ENCODE assay signal across 12 mouse cellular contexts in genomic region chr9:120069779-120070178, GRCm38 (mm10). TPM values are rescaled to one million over a fixed set of nuclear protein-coding genes. Genes with fewer than 3 reads are reported as not detected.
DNase-seq lines count a peak whose midpoint lies in the region; ATAC-seq and TF ChIP-seq lines count a peak whose summit lies in the region.
"Had no signal": no experiment of that assay in that cellular context is flagged by ENCODE, and none has a peak within 500 bp of the region (broad histone marks: within the 10 kb centered on the region; RNA-seq: fewer than 3 reads in every experiment).

Gene Cx3cr1 (minus strand): TSS chr9:120069879.

- 0 out of 2 replicates have a peak within 1 kb of the TSS, but pooled peaks have one; percentile 23 for H3K27ac ChIP-seq in heart, embryonic 16.5 days (ENCODE audit: low read length)
- H3K27ac ChIP-seq in heart, embryonic 11.5 days (ENCODE audit: low read depth, low read length): no peak within 1 kb of the TSS
- no peak within 1 kb of the TSS for H3K27ac ChIP-seq in lung, postnatal 0 days (ENCODE audit: low read length)
- 0 out of 2 replicates have a peak within 1 kb of the TSS, but pooled peaks have one; percentile 26 for H3K27ac ChIP-seq in stomach, embryonic 15.5 days
- H3K27ac ChIP-seq: hindbrain, embryonic 12.5 days had no signal

- no peak for TF ChIP-seq CTCF in lung, adult 2 months (IDR thresholded peaks at IDR 0.05; ENCODE audit: insufficient read depth, low read length)
- TF ChIP-seq CTCF in lung, postnatal 0 days (IDR thresholded peaks at IDR 0.05): no peak

- no peaks in the 10 kb centered on the region for H3K4me1 ChIP-seq in heart, embryonic 16.5 days (ENCODE audit: control insufficient read depth, insufficient read depth, low read length)
- H3K4me1 ChIP-seq in heart, embryonic 11.5 days (ENCODE audit: control insufficient read depth, insufficient read depth, low read length): no peaks in the 10 kb centered on the region
- no peaks in the 10 kb centered on the region for H3K4me1 ChIP-seq in lung, adult 2 months (ENCODE audit: control insufficient read depth, insufficient read depth, low read length)
- H3K4me1 ChIP-seq in lung, postnatal 0 days (ENCODE audit: insufficient read depth, low read depth, low read length): no peaks in the 10 kb centered on the region
- H3K4me1 ChIP-seq in stomach, embryonic 15.5 days: no peaks in the 10 kb centered on the region; the same call in 1 of the 2 replicates
- H3K4me1 ChIP-seq: hindbrain, embryonic 12.5 days had no signal

- H3K36me3 ChIP-seq in heart, embryonic 16.5 days (ENCODE audit: control insufficient read depth, insufficient read depth): no peaks in the 10 kb centered on the region
- no peaks in the 10 kb centered on the region for H3K36me3 ChIP-seq in heart, embryonic 11.5 days (ENCODE audit: control insufficient read depth, insufficient read depth, low read length)
- no peaks in the 10 kb centered on the region for H3K36me3 ChIP-seq in lung, postnatal 0 days (ENCODE audit: insufficient read depth, low read length)
- H3K36me3 ChIP-seq in stomach, embryonic 15.5 days: no peaks in the 10 kb centered on the region
- H3K36me3 ChIP-seq: hindbrain, embryonic 12.5 days had no signal

- H3K27me3 ChIP-seq in heart, embryonic 16.5 days (ENCODE audit: control insufficient read depth, insufficient read depth, low read length): no peaks in the 10 kb centered on the region
- H3K27me3 ChIP-seq in heart, embryonic 11.5 days (ENCODE audit: control insufficient read depth, insufficient read depth, low read length): 0 out of 2 replicates have a peak, but pooled peaks cover 3% of the 10 kb centered on the region
- no peaks in the 10 kb centered on the region for H3K27me3 ChIP-seq in lung, postnatal 0 days (replicated peaks; ENCODE audit: insufficient read depth, low read length)
- no peaks in the 10 kb centered on the region for H3K27me3 ChIP-seq in stomach, embryonic 15.5 days (replicated peaks)
- H3K27me3 ChIP-seq: hindbrain, embryonic 12.5 days had no signal

- intact Hi-C loops in left cerebral cortex, postnatal 14 days (cut with DNase I): no loop called here

- no peak within 1 kb of the TSS for H3K9ac ChIP-seq in heart, embryonic 16.5 days (ENCODE audit: low read length)
- no peak within 1 kb of the TSS for H3K9ac ChIP-seq in heart, embryonic 11.5 days (ENCODE audit: low read depth, low read length)
- H3K9ac ChIP-seq in lung, postnatal 0 days (replicated peaks; ENCODE audit: low read depth): no peak within 1 kb of the TSS
- H3K9ac ChIP-seq in stomach, embryonic 15.5 days: no peak within 1 kb of the TSS
- H3K9ac ChIP-seq: hindbrain, embryonic 12.5 days had no signal

- 81% methylated on average over 11 of the region's 11 CpGs for WGBS in heart, embryonic 16.5 days
- WGBS in heart, embryonic 11.5 days (ENCODE audit: insufficient replicate concordance): 78% methylated on average over 11 of the region's 11 CpGs
- WGBS in lung, adult 2 months: 76% methylated on average over 11 of the region's 11 CpGs
- WGBS in lung, postnatal 0 days: 72% methylated on average over 11 of the region's 11 CpGs
- 81% methylated on average over 11 of the region's 11 CpGs for WGBS in stomach, embryonic 15.5 days

- TF ChIP-seq EP300 in lung, postnatal 0 days (IDR thresholded peaks at IDR 0.05): no peak

- TF ChIP-seq POLR2A in lung, adult 2 months (IDR thresholded peaks at IDR 0.05; ENCODE audit: borderline replicate concordance, extremely low read depth, low read depth, low read length): no peak

- H3K9me3 ChIP-seq in heart, embryonic 16.5 days (replicated peaks; ENCODE audit: control insufficient read depth, low read length): no peaks in the 10 kb centered on the region
- H3K9me3 ChIP-seq in heart, embryonic 11.5 days (replicated peaks; ENCODE audit: control insufficient read depth, low read length): no peaks in the 10 kb centered on the region
- no peaks in the 10 kb centered on the region for H3K9me3 ChIP-seq in lung, postnatal 0 days (ENCODE audit: low read length)
- no peaks in the 10 kb centered on the region for H3K9me3 ChIP-seq in stomach, embryonic 15.5 days
- H3K9me3 ChIP-seq: hindbrain, embryonic 12.5 days had no signal

- no peak within 1 kb of the TSS for H3K4me2 ChIP-seq in heart, embryonic 16.5 days (ENCODE audit: low read depth, low read length)
- H3K4me2 ChIP-seq in heart, embryonic 11.5 days: no peak within 1 kb of the TSS
- H3K4me2 ChIP-seq in lung, postnatal 0 days (replicated peaks; ENCODE audit: low read depth, low read length): no peak within 1 kb of the TSS
- no peak within 1 kb of the TSS for H3K4me2 ChIP-seq in stomach, embryonic 15.5 days
- H3K4me2 ChIP-seq: hindbrain, embryonic 12.5 days had no signal

- no peak within 1 kb of the TSS for H3K4me3 ChIP-seq in heart, embryonic 16.5 days (ENCODE audit: low read length)
- H3K4me3 ChIP-seq in heart, embryonic 11.5 days (ENCODE audit: low read depth, low read length): no peak within 1 kb of the TSS
- no peak within 1 kb of the TSS for H3K4me3 ChIP-seq in lung, adult 2 months (replicated peaks; ENCODE audit: extremely low read depth, low read depth, low read length)
- H3K4me3 ChIP-seq in lung, postnatal 0 days (ENCODE audit: low read depth, low read length): no peak within 1 kb of the TSS
- H3K4me3 ChIP-seq in stomach, embryonic 15.5 days (replicated peaks): no peak within 1 kb of the TSS
- H3K4me3 ChIP-seq: hindbrain, embryonic 12.5 days had no signal

- ATAC-seq in heart, embryonic 16.5 days (replicated peaks; ENCODE audit: extremely low read depth, insufficient read depth, low FRiP score): no peak
- no peak for ATAC-seq in heart, embryonic 11.5 days (replicated peaks; ENCODE audit: insufficient number of reproducible peaks, low FRiP score, low TSS enrichment)
- no peak for ATAC-seq in lung, postnatal 0 days
- ATAC-seq in stomach, embryonic 15.5 days (ENCODE audit: insufficient read depth, low FRiP score, low read depth): no peak
- ATAC-seq: forebrain, embryonic 16.5 days had no signal

- no peak for DNase-seq in lung, adult 2 months
- DNase-seq in lung, postnatal 0 days (ENCODE audit: low spot score): no peak
- no peak for DNase-seq in left cerebral cortex, postnatal 14 days (ENCODE audit: low spot score in 2 of 2)
- DNase-seq in cerebellum, postnatal 10 days: no peak
- no peak for DNase-seq in thymus, postnatal 4 days
- DNase-seq: embryo, embryonic 11 days; kidney, postnatal 10 days had no signal

RNA-seq across cellular contexts. Expression of gene Cx3cr1, which starts in this region (rescaled TPM):
- 6.1 and 6.2 TPM in 2 replicates for polyA plus RNA-seq in heart, embryonic 16.5 days (2015; fragmentation: Nextera tagmentation; extraction: Ambion mirVana)
- polyA plus RNA-seq in heart, embryonic 11.5 days (2014; fragmentation: Nextera tagmentation; extraction: Ambion mirVana): 2.3 and 3.1 TPM in 2 replicates
- polyA plus RNA-seq in lung, adult 2 months (2012; rRNA removed): 8.4 and 10.9 TPM in 2 replicates
- 8.0 and 9.3 TPM in 2 replicates for polyA plus RNA-seq in lung, postnatal 0 days (2015; fragmentation: Nextera tagmentation; extraction: Ambion mirVana)
- total RNA-seq in left cerebral cortex, postnatal 14 days (2021): 10 to 100 TPM; 34.9 to 36.7 TPM
- 12.3 and 13.3 TPM in 2 replicates for polyA plus RNA-seq in stomach, embryonic 15.5 days (2015; fragmentation: Nextera tagmentation; extraction: Ambion mirVana)

Comparison
In these comparisons a context has a peak if more than half of its experiments do, and no peak if none do; other contexts are left out.
1. H3K27ac ChIP-seq: peak in heart, embryonic 16.5 days (single experiment) and stomach, embryonic 15.5 days (single experiment); none in heart, embryonic 11.5 days (single experiment) and lung, postnatal 0 days (single experiment).